ENCODE assay signal across 9 mouse cellular contexts in the genomic region with DNA sequence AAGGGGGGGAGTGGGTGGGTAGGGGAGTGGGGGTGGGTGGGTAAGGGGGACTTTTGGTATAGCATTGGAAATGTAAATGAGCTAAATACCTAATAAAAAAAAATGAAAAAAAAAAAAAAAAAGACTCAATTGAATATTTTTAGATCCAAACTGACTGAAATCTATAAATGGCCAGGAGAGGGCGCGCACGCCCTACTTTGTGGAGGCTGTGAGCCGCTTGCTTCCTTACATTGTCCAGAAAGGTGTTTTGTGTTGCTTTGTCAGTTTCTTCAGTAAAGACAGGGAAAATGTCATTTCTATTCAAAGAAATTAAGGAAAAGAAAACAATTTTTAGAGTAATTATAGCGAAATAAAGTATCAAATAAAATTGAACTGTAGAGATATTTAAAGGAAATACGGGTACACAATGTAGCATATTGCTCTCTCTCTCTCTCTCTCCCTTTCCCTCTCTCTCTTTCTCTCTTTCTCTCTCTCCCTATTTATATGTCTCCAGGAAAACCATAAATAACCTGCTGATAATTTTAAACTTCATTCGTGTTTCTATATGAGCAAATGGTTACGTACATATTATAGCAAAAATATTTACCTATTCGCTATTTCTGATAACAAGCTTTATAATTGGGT.
DNase-seq lines count a peak whose midpoint lies in the region; ATAC-seq and TF ChIP-seq lines count a peak whose summit lies in the region.
"Had no signal": no experiment of that assay in that cellular context is flagged by ENCODE, and none has a peak within 500 bp of the region (broad histone marks: within the 10 kb centered on the region; RNA-seq: fewer than 3 reads in every experiment).

No protein-coding gene starts in this region.

- H3K4me2 ChIP-seq in hindbrain, embryonic 11.5 days (replicated peaks; ENCODE audit: low read depth, low read length): no peak overlapping the region
- no peak overlapping the region for H3K4me2 ChIP-seq in midbrain, postnatal 0 days (ENCODE audit: low read depth, low read length, poor library complexity, severe bottlenecking)
- H3K4me2 ChIP-seq: embryonic facial prominence, embryonic 12.5 days had no signal

- H3K9ac ChIP-seq in hindbrain, embryonic 11.5 days (ENCODE audit: low read depth, low read length): no peak overlapping the region
- H3K9ac ChIP-seq in midbrain, postnatal 0 days (replicated peaks; ENCODE audit: low read length, poor library complexity, severe bottlenecking): no peak overlapping the region
- H3K9ac ChIP-seq: embryonic facial prominence, embryonic 12.5 days had no signal

- H3K4me1 ChIP-seq in heart, embryonic 10.5 days: no peaks in the 10 kb centered on the region
- H3K4me1 ChIP-seq in cortical plate, adult 2 months (ENCODE audit: control insufficient read depth, insufficient read depth, low read length): no peaks in the 10 kb centered on the region
- H3K4me1 ChIP-seq in hindbrain, embryonic 11.5 days (replicated peaks; ENCODE audit: control insufficient read depth, insufficient read depth, low read length): no peaks in the 10 kb centered on the region
- no peaks in the 10 kb centered on the region for H3K4me1 ChIP-seq in midbrain, postnatal 0 days (ENCODE audit: insufficient read depth, low read length)
- H3K4me1 ChIP-seq: embryonic facial prominence, embryonic 12.5 days had no signal

- DNase-seq in heart, postnatal 36 days: peak; percentile 3 to 33
- DNase-seq in heart, embryonic 10.5 days (ENCODE audit: low spot score): no peak
- peak; percentile 14 for DNase-seq in WW6 (ENCODE audit: low read depth, low spot score)
- peak; percentile 88 for DNase-seq in hindbrain, embryonic 11.5 days (ENCODE audit: low spot score)
- peak; percentile 79 for DNase-seq in left cerebral cortex, adult 2 months (ENCODE audit: extremely low spot score in 1 of 2, low spot score in 2 of 2)
- peak; percentile 93 for DNase-seq in midbrain, postnatal 0 days (ENCODE audit: low spot score)
- DNase-seq in urinary bladder, postnatal 4 days (ENCODE audit: low spot score in 2 of 2): peak; percentile 20 to 72

- no peak overlapping the region for H3K27ac ChIP-seq in heart, embryonic 10.5 days
- no peak overlapping the region for H3K27ac ChIP-seq in cortical plate, adult 2 months (ENCODE audit: insufficient read depth, low read length)
- no peak overlapping the region for H3K27ac ChIP-seq in hindbrain, embryonic 11.5 days (ENCODE audit: low read depth, low read length)
- H3K27ac ChIP-seq in left cerebral cortex, adult 2 months: no peak overlapping the region
- H3K27ac ChIP-seq in midbrain, postnatal 0 days (ENCODE audit: low read depth, low read length): no peak overlapping the region
- H3K27ac ChIP-seq: embryonic facial prominence, embryonic 12.5 days had no signal

- H3K36me3 ChIP-seq in heart, embryonic 10.5 days: no peaks in the 10 kb centered on the region
- no peaks in the 10 kb centered on the region for H3K36me3 ChIP-seq in hindbrain, embryonic 11.5 days (ENCODE audit: control insufficient read depth, insufficient read depth, low read length)
- H3K36me3 ChIP-seq in midbrain, postnatal 0 days (ENCODE audit: insufficient read depth, low read length): no peaks in the 10 kb centered on the region
- H3K36me3 ChIP-seq: embryonic facial prominence, embryonic 12.5 days had no signal

- intact Hi-C loops in heart, postnatal 36 days (cut with DNase I): loop anchor here (2.0 kb wide), 1 partner anchor 967 kb away; no protein-coding TSS in a partner anchor
- intact Hi-C loops in left cerebral cortex, adult 2 months (cut with DNase I): loop anchor here (1.0 kb wide), 1 partner anchor 968 kb away; no protein-coding TSS in a partner anchor

- H3K9me3 ChIP-seq in heart, embryonic 10.5 days: no peaks in the 10 kb centered on the region
- no peaks in the 10 kb centered on the region for H3K9me3 ChIP-seq in hindbrain, embryonic 11.5 days (ENCODE audit: control insufficient read depth, low read length)
- no peaks in the 10 kb centered on the region for H3K9me3 ChIP-seq in midbrain, postnatal 0 days (ENCODE audit: low read length)
- H3K9me3 ChIP-seq: embryonic facial prominence, embryonic 12.5 days had no signal

- peak; percentile 75; the same call in 1 of the 2 replicates for ATAC-seq in hindbrain, embryonic 11.5 days (ENCODE audit: low FRiP score)
- ATAC-seq in midbrain, postnatal 0 days (ENCODE audit: low FRiP score): no peak

- no peaks in the 10 kb centered on the region for H3K27me3 ChIP-seq in heart, embryonic 10.5 days (ENCODE audit: insufficient read depth, poor library complexity, severe bottlenecking)
- no peaks in the 10 kb centered on the region for H3K27me3 ChIP-seq in hindbrain, embryonic 11.5 days (ENCODE audit: control insufficient read depth, insufficient read depth, low read length)
- H3K27me3 ChIP-seq in midbrain, postnatal 0 days (ENCODE audit: insufficient read depth, low read length): no peaks in the 10 kb centered on the region
- H3K27me3 ChIP-seq: embryonic facial prominence, embryonic 12.5 days had no signal

- peak; percentile 68 for TF ChIP-seq CTCF in cortical plate, adult 2 months (IDR thresholded peaks at IDR 0.05; ENCODE audit: extremely low read depth, insufficient read depth, low read length)
- peak; percentile 62 for TF ChIP-seq CTCF in left cerebral cortex, adult 2 months (IDR thresholded peaks at IDR 0.05)
- TF ChIP-seq CTCF in midbrain, postnatal 0 days (IDR thresholded peaks at IDR 0.05): peak; percentile 84

- 36% methylated on average over 9 of the region's 9 CpGs for WGBS in heart, embryonic 10.5 days
- WGBS in hindbrain, embryonic 11.5 days: 37% methylated on average over 9 of the region's 9 CpGs
- WGBS in midbrain, postnatal 0 days: 35% methylated on average over 9 of the region's 9 CpGs

- H3K4me3 ChIP-seq in heart, embryonic 10.5 days: no peak overlapping the region
- H3K4me3 ChIP-seq in cortical plate, adult 2 months (ENCODE audit: insufficient read depth, low read length): no peak overlapping the region
- no peak overlapping the region for H3K4me3 ChIP-seq in hindbrain, embryonic 11.5 days (ENCODE audit: low read depth, low read length)
- no peak overlapping the region for H3K4me3 ChIP-seq in left cerebral cortex, adult 2 months
- no peak overlapping the region for H3K4me3 ChIP-seq in midbrain, postnatal 0 days (ENCODE audit: low read depth, low read length)
- H3K4me3 ChIP-seq: embryonic facial prominence, embryonic 12.5 days had no signal

- TF ChIP-seq POLR2A in cortical plate, adult 2 months (IDR thresholded peaks at IDR 0.05; ENCODE audit: extremely low read depth, insufficient read depth, low read length): no peak
